Mouse (Mus musculus): ENCODE data around the gene Kcnq1. TPM values are rescaled to one million over a fixed set of nuclear protein-coding genes. Genes with fewer than 3 reads are reported as not detected.

The Kcnq1 gene
- polyA plus RNA-seq, 1 experiment from 2014 or later: 0.87 TPM

DNA sequence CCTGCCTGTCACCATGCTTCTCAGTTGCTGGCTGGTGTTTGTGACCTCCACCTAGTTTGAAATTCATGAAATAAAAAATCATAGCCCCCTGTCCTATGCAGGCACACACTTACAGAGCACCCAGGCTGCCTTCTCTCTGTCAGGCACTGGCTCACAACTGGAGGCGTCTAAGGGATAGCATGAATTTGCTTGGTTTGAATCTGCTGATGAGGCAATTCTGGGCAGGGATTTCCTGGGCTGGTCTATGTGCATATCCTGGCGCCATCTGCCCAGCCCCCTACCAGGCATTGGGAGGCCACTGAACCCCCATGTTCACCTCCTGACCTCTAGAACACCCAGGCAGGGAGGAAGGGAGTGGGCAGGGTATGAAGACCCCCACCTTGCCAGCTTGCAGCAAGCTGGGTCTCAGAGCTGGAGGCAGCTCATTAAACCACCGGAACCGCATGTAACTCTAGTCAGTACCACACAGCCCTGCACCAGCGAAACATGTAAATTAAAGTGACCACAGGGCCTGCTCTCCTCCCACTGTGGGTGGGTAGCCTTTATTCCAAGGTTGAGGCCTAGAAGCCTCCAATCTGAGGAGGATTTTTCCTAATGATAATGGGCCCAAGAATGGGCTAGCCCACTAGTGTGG lies 66.9 kb downstream of the Kcnq1 start:
- H3K9me3 ChIP-seq: no peaks in the 10 kb centered on the region
- no peaks in the 10 kb centered on the region for H3K36me3 ChIP-seq (replicated peaks)
- no peak for ATAC-seq (ENCODE audit: low FRiP score)
- no peak overlapping the region for H3K27ac ChIP-seq
- H3K9ac ChIP-seq: no peak overlapping the region
- no peaks in the 10 kb centered on the region for H3K27me3 ChIP-seq
- no peak overlapping the region for H3K4me3 ChIP-seq (replicated peaks)
- 76% methylated on average over 5 of the region's 5 CpGs for WGBS
- no peak overlapping the region for H3K4me2 ChIP-seq
- H3K4me1 ChIP-seq: peaks cover 8% of the 10 kb centered on the region

DNA sequence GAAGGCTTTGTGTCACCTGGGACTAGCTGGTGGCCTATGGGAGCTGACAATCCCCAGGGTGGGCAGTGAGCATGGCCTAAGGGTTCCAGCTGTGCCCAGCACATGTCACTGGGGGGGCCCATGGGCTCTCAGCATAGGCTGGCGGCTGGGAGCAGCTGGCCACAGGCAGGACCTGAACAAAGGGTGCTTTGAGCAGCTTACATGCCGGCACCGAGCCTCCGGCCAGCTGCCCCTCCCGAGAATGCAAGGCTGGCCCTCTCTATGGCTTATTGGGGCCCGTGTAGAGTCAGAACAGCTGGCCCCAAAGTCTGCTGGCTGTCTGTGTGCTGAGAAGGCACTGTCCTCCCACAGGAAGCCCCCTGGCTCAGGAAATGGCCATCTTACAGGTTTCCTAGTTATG lies 68.5 kb downstream of the Kcnq1 start:
- H3K27me3 ChIP-seq: no peaks in the 10 kb centered on the region
- peaks cover 22% of the 10 kb centered on the region for H3K4me1 ChIP-seq
- no peaks in the 10 kb centered on the region for H3K9me3 ChIP-seq
- H3K27ac ChIP-seq: no peak overlapping the region
- no peaks in the 10 kb centered on the region for H3K36me3 ChIP-seq (replicated peaks)
- ATAC-seq (ENCODE audit: low FRiP score): peak; percentile 41; the same call in 1 of the 2 replicates
- H3K9ac ChIP-seq: no peak overlapping the region
- 45% methylated on average over 6 of the region's 6 CpGs for whole genome bisulfite sequencing
- no peak overlapping the region for H3K4me3 ChIP-seq (replicated peaks)
- H3K4me2 ChIP-seq: no peak overlapping the region

DNA sequence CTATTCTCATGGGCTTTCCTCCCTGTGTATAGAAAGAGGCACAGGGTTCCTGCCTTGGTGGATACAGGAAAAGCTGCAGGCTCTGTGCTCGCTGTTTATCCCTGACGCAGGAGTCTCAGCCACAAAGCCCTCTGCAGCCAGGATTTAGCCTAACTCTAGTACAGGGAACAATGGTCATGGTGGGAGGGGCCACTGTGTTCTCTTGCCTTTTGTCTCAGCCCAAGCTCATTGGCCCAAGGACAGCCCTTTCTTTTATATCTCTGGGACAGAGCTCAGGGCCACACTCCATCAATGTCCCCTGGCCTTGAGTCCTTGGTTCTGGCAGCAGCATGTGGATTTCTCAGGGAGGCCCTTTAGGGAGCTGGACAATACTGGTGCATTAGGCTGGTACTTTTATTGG lies 72.7 kb downstream of the Kcnq1 start:
- Histone ChIP-seq H3K27ac (no peak overlapping the region), H3K36me3 (replicated peaks) (no peaks in the 10 kb centered on the region), H3K4me3 (replicated peaks) (no peak overlapping the region), H3K9me3 (no peaks in the 10 kb centered on the region), H3K4me1 (peaks cover 27% of the 10 kb centered on the region), H3K27me3 (peaks cover 9% of the 10 kb centered on the region; the same call in 1 of the 2 replicates), H3K9ac (no peak overlapping the region), H3K4me2 (no peak overlapping the region)
- WGBS: 34% methylated on average over 2 of the region's 2 CpGs
- no peak for ATAC-seq (ENCODE audit: low FRiP score)

DNA sequence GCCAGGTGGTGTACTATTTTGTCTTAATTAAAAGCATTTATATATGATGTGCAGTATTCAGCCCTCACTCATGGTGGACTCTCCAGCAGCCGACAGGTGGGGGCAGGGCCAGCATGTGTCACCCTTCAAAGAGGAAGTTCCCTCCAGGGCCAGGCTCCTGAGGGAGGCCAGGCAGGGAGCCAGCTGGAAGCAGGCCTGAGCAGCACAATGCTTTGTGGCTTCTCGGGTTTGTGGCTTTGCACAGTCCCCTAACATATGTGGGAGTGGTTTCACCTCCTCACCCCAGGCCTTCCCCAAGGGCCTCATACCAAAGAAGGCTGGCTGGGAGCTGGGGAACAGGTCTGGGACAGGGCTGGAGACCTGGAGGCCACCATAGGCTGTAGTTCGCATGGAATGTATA lies 74.6 kb downstream of the Kcnq1 start:
- Histone ChIP-seq H3K4me2 (no peak overlapping the region), H3K9ac (no peak overlapping the region), H3K4me3 (replicated peaks) (no peak overlapping the region), H3K27me3 (peaks cover 9% of the 10 kb centered on the region; the same call in 1 of the 2 replicates), H3K4me1 (peaks cover 19% of the 10 kb centered on the region), H3K9me3 (no peaks in the 10 kb centered on the region), H3K36me3 (replicated peaks) (no peaks in the 10 kb centered on the region), H3K27ac (no peak overlapping the region)
- WGBS: 65% methylated on average over 3 of the region's 3 CpGs
- no peak for ATAC-seq (ENCODE audit: low FRiP score)

DNA sequence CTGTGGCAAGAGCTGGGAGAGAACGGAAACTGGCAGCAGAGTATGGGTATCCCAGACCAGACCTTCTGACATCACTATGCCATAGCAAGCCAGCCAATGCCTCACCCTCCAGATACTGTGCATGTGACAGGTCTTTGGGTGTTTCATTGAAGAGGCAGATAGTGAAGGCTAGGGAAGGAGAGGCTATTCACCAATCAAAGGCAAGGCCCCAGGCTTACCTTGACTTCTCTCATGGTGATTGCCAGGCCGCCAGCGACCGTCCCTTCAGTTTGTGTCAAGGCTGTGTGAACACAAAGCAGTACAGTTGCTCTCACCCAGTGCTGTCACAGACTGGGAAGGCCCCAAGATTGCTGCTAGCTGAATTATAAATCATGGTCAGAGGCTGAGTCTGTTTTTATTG lies 75.1 kb downstream of the Kcnq1 start:
- no peaks in the 10 kb centered on the region for H3K36me3 ChIP-seq (replicated peaks)
- peaks cover 9% of the 10 kb centered on the region; the same call in 1 of the 2 replicates for H3K27me3 ChIP-seq
- ATAC-seq (ENCODE audit: low FRiP score): no peak
- H3K4me2 ChIP-seq: no peak overlapping the region
- H3K4me3 ChIP-seq (replicated peaks): no peak overlapping the region
- no peak overlapping the region for H3K9ac ChIP-seq
- peaks cover 19% of the 10 kb centered on the region for H3K4me1 ChIP-seq
- 94% methylated on average over 4 of the region's 4 CpGs for WGBS
- no peak overlapping the region for H3K27ac ChIP-seq
- H3K9me3 ChIP-seq: no peaks in the 10 kb centered on the region

DNA sequence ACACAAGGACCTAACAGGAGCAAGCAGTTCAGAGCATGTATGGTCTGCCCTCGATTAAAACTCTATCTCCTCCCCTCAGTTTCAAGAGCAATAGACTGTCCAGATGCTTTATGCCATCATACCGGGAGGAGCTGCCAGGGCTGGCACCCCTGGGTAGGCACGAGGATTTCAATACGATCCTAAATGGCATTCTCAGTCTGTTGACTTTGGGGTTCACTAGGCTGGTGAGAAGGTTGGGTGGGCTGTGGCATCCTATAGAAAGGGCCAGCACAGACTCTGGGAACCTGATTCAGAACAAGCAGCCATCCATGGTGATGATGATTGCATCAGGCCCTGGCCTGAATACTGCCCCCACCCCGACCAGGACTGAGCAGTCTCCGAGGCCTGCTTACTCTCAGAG lies 79.3 kb downstream of the Kcnq1 start:
- ATAC-seq (ENCODE audit: low FRiP score): no peak
- H3K27ac ChIP-seq: no peak overlapping the region
- H3K27me3 ChIP-seq: peaks cover 15% of the 10 kb centered on the region; the same call in 1 of the 2 replicates
- no peak overlapping the region for H3K4me3 ChIP-seq (replicated peaks)
- WGBS: 86% methylated on average over 6 of the region's 6 CpGs
- H3K9ac ChIP-seq: no peak overlapping the region
- no peaks in the 10 kb centered on the region for H3K36me3 ChIP-seq (replicated peaks)
- no peaks in the 10 kb centered on the region for H3K9me3 ChIP-seq
- peaks cover 7% of the 10 kb centered on the region; the same call in 1 of the 2 replicates for H3K4me1 ChIP-seq
- no peak overlapping the region for H3K4me2 ChIP-seq

DNA sequence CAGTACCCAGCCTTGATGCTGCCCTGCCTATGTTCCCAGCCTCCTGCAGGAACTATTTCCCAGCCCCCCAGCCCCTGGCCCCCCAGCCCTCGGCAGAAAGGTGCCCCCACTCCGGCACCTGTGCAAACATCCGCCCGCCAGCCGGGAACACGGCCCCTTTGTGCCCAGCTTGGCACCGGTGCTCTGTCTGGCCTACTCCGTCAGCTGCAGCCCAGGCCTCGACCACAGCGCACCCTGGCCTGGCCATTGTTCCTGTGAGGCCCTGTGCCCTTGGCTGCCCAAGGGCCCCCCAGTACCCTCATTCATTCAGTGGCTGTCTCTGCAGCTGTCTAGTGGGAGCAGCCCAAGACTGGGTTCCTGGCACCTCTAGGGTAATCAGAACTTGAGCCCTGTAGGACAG lies 80.2 kb downstream of the Kcnq1 start:
- no peaks in the 10 kb centered on the region for H3K36me3 ChIP-seq (replicated peaks)

DNA sequence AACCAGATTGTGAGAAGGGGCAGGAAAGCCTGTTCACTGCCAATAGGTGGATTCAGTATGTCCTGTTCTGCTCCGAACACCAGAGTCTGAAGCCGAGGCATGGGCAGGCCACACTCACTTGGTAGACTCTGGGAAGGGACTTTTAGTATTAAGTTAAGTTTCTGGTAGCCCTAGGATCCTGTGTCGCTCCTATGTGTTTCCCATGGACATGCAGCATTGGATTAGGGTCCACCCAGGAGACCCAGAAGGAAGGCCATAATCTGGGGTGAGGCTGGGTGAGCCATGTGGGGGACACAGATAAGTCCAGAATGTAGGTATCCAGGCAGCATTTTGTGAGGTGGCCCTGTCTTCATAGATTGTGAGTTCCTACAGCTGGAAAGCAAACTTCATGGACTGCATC lies 81.0 kb downstream of the Kcnq1 start:
- no peak overlapping the region for H3K4me2 ChIP-seq
- ATAC-seq (ENCODE audit: low FRiP score): no peak

More for the DNA sequence above, 80.2 kb downstream of the Kcnq1 start:
- no peak overlapping the region for H3K27ac ChIP-seq
- H3K9me3 ChIP-seq: no peaks in the 10 kb centered on the region
- 88% methylated on average over 10 of the region's 10 CpGs for WGBS
- no peak overlapping the region for H3K4me2 ChIP-seq
- no peak for ATAC-seq (ENCODE audit: low FRiP score)
- H3K4me1 ChIP-seq: 0 out of 2 replicates have a peak, but pooled peaks cover 2% of the 10 kb centered on the region
- peaks cover 17% of the 10 kb centered on the region; the same call in 1 of the 2 replicates for H3K27me3 ChIP-seq
- H3K4me3 ChIP-seq (replicated peaks): no peak overlapping the region
- H3K9ac ChIP-seq: no peak overlapping the region

DNA sequence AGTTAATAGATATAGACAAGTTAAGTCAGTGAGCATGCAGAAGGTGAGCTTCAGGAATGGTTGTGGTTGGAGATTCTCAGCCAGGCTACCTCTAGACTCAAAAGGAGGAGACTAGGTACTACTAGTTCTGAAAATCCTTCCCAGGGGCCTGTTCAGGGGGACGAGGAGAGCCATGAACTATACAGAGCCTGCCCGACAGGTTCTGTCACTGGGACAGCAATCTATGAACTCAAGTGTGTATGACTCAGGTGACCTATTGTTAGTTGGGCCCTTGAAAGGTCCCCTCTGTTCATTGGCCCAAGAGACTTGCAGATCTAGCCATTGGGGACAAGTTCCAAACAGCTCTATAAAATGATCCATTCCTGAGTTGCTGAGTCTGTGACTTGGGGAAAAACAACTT lies 82.4 kb downstream of the Kcnq1 start:
- WGBS: 84% methylated on average over 2 of the region's 2 CpGs
- Histone ChIP-seq H3K36me3 (replicated peaks) (no peaks in the 10 kb centered on the region), H3K9ac (no peak overlapping the region), H3K4me2 (no peak overlapping the region), H3K27ac (no peak overlapping the region), H3K4me1 (0 out of 2 replicates have a peak, but pooled peaks cover 2% of the 10 kb centered on the region), H3K4me3 (replicated peaks) (no peak overlapping the region), H3K9me3 (no peaks in the 10 kb centered on the region), H3K27me3 (peaks cover 12% of the 10 kb centered on the region)
- ATAC-seq (ENCODE audit: low FRiP score): no peak

More for the DNA sequence above, 81.0 kb downstream of the Kcnq1 start:
- Histone ChIP-seq H3K9me3 (no peaks in the 10 kb centered on the region), H3K27me3 (peaks cover 12% of the 10 kb centered on the region; the same call in 1 of the 2 replicates), H3K36me3 (replicated peaks) (no peaks in the 10 kb centered on the region), H3K9ac (no peak overlapping the region), H3K4me1 (0 out of 2 replicates have a peak, but pooled peaks cover 2% of the 10 kb centered on the region), H3K27ac (no peak overlapping the region), H3K4me3 (replicated peaks) (no peak overlapping the region)
- WGBS: 92% methylated on average over 3 of the region's 3 CpGs

DNA sequence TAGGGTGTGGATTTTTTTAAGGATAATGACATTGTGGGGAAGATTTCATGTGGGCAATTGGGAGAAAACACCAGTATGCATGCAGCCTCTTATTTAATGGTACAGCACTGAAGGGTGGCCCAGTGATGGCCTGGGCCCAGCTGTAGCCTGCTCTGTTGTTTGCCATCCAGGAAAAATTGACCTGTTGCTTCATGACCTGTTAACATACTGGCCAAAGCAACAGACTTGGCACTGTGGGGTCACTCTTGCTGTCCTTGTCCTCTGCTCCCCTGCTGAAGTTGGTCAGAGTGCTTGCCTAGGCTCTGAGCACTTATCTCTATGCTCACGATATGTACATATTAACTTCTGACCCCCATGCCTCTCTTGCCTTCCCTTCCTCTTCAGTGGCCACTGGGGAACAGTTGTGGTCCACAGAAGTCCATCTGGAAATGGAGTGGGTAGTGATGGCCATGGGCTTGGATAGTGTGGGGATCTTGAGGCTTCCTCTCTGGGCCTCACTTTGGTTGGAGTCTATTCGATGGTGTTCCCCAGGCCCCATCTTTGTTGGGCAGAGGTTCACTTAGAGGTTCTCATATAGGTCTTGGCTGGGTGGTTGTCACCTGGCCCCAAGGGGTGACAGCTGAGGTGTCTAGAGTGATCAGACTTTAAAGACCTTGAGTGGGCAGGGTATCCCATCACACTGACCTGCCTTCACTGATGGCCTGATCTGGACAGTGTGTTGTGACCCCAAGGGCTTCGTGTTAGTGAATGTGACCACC lies 84.0 kb downstream of the Kcnq1 start:
- H3K9ac ChIP-seq: no peak overlapping the region
- H3K27ac ChIP-seq: no peak overlapping the region
- no peak overlapping the region for H3K4me3 ChIP-seq (replicated peaks)
- peaks cover 18% of the 10 kb centered on the region for H3K27me3 ChIP-seq
- H3K4me2 ChIP-seq: no peak overlapping the region
- H3K36me3 ChIP-seq (replicated peaks): no peaks in the 10 kb centered on the region
- no peaks in the 10 kb centered on the region for H3K9me3 ChIP-seq
- H3K4me1 ChIP-seq: 0 out of 2 replicates have a peak, but pooled peaks cover 2% of the 10 kb centered on the region
- WGBS: 91% methylated on average over 3 of the region's 3 CpGs
- ATAC-seq (ENCODE audit: low FRiP score): no peak

DNA sequence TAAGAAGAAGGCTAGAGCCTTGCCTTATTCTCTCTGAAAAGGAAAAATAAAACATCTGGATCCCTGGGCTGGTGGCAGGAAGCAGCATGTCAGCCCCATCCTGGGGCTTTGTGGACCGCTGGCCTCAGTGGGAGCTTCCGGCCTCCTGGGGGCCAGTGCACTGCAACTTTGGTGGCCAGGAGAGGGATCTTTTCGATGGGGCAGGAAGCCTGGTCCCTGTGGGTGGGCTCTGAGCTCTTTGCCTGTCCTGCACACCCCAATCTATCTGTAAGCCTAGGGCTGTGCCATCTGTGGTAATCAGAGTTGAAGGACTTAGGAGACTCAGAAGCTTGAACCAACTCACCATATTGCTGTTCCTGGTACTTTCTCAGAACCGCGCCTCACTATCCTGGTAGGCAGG lies 84.7 kb downstream of the Kcnq1 start:
- H3K27ac ChIP-seq: no peak overlapping the region

DNA sequence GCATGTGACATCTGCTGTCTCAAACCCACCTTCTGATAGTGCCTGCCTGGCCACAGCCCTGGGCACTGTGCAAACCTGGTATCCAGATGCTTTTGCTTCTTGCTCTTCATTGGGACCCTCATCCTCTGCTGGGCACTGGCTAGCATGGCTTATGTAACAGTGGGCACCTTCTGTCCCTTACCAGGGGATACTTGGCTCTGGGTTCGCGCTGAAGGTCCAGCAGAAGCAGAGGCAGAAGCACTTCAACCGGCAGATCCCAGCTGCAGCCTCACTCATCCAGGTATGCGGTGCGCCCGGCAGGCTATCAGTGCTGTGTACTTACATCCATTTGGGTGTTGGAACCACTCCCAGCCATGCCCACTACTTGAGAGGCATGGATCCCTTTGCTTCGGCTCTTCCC lies 86.2 kb downstream of the Kcnq1 start:
- H3K36me3 ChIP-seq (replicated peaks): no peaks in the 10 kb centered on the region

More for the DNA sequence above, 84.7 kb downstream of the Kcnq1 start:
- 73% methylated on average over 5 of the region's 5 CpGs for WGBS
- no peaks in the 10 kb centered on the region for H3K9me3 ChIP-seq
- H3K27me3 ChIP-seq: peaks cover 24% of the 10 kb centered on the region
- H3K36me3 ChIP-seq (replicated peaks): no peaks in the 10 kb centered on the region
- no peak for ATAC-seq (ENCODE audit: low FRiP score)
- H3K4me1 ChIP-seq: 0 out of 2 replicates have a peak, but pooled peaks cover 2% of the 10 kb centered on the region
- no peak overlapping the region for H3K4me3 ChIP-seq (replicated peaks)
- no peak overlapping the region for H3K4me2 ChIP-seq
- H3K9ac ChIP-seq: no peak overlapping the region

More for the DNA sequence above, 86.2 kb downstream of the Kcnq1 start:
- Histone ChIP-seq H3K27ac (no peak overlapping the region), H3K4me2 (no peak overlapping the region), H3K4me3 (replicated peaks) (no peak overlapping the region), H3K27me3 (peaks cover 30% of the 10 kb centered on the region), H3K4me1 (peaks cover 2% of the 10 kb centered on the region; the same call in 1 of the 2 replicates), H3K9me3 (no peaks in the 10 kb centered on the region), H3K9ac (no peak overlapping the region)
- ATAC-seq (ENCODE audit: low FRiP score): no peak
- WGBS: 87% methylated on average over 7 of the region's 7 CpGs

Data from forebrain, embryonic 12.5 days (tissue).